9 mouse cellular contexts compared by ENCODE assay signal in the genomic region with DNA sequence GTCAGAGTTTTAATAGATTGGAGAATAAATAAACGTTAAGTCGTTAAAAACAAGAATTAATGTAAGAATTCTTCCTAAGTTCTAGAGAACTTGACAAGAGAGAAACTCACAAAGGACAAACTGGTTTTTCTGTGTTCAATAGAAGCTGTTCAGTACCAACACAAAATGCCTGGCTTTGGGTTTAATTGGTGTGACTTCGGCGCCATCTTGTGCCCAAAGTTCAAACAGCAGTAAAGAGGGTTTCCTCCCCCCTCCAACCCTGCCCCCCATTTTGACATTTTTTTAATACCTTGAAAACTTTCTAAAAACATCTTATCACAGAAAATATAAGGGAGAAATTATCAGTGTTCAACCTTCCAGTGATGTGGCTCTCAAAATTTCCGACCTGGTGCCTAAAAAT. TPM values are rescaled to one million over a fixed set of nuclear protein-coding genes. Genes with fewer than 3 reads are reported as not detected.
DNase-seq lines count a peak whose midpoint lies in the region; ATAC-seq and TF ChIP-seq lines count a peak whose summit lies in the region.
"Had no signal": no experiment of that assay in that cellular context is flagged by ENCODE, and none has a peak within 500 bp of the region (broad histone marks: within the 10 kb centered on the region; RNA-seq: fewer than 3 reads in every experiment).

No protein-coding gene starts in this region.

- H3K36me3 ChIP-seq in intestine, embryonic 16.5 days (ENCODE audit: control insufficient read depth, insufficient read depth, low read length), result no peaks in the 10 kb centered on the region
- H3K36me3 ChIP-seq in limb, embryonic 14.5 days (ENCODE audit: control insufficient read depth, insufficient read depth, low read length), result no peaks in the 10 kb centered on the region
- no peaks in the 10 kb centered on the region for H3K36me3 ChIP-seq in neural tube, embryonic 12.5 days
- H3K36me3 ChIP-seq: stomach, embryonic 15.5 days had no signal

- no peak overlapping the region for H3K4me2 ChIP-seq in intestine, embryonic 16.5 days (ENCODE audit: low read depth, low read length)
- no peak overlapping the region for H3K4me2 ChIP-seq in limb, embryonic 14.5 days (replicated peaks; ENCODE audit: low read depth, low read length, severe bottlenecking)
- no peak overlapping the region for H3K4me2 ChIP-seq in neural tube, embryonic 12.5 days (replicated peaks)
- H3K4me2 ChIP-seq: stomach, embryonic 15.5 days had no signal

- H3K4me3 ChIP-seq in gastrocnemius, adult 2 months, result peak overlapping the region; percentile 67
- no peak overlapping the region for H3K4me3 ChIP-seq in intestine, embryonic 16.5 days (ENCODE audit: low read length)
- no peak overlapping the region for H3K4me3 ChIP-seq in limb, embryonic 14.5 days (replicated peaks; ENCODE audit: low read length)
- no peak overlapping the region for H3K4me3 ChIP-seq in neural tube, embryonic 12.5 days
- H3K4me3 ChIP-seq: stomach, embryonic 15.5 days had no signal

- H3K27ac ChIP-seq in gastrocnemius, adult 2 months, result no peak overlapping the region
- no peak overlapping the region for H3K27ac ChIP-seq in intestine, embryonic 16.5 days (ENCODE audit: low read length)
- no peak overlapping the region for H3K27ac ChIP-seq in limb, embryonic 14.5 days (replicated peaks; ENCODE audit: low read depth, low read length)
- H3K27ac ChIP-seq in neural tube, embryonic 12.5 days, result no peak overlapping the region

- no peaks in the 10 kb centered on the region for H3K4me1 ChIP-seq in intestine, embryonic 16.5 days (ENCODE audit: control insufficient read depth, insufficient read depth, low read length)
- H3K4me1 ChIP-seq in limb, embryonic 14.5 days (ENCODE audit: control insufficient read depth, insufficient read depth, low read length), result peaks cover 19% of the 10 kb centered on the region
- peaks cover 17% of the 10 kb centered on the region for H3K4me1 ChIP-seq in neural tube, embryonic 12.5 days

- peak; percentile 91 for TF ChIP-seq CTCF in gastrocnemius, adult 2 months (IDR thresholded peaks at IDR 0.05)

- intact Hi-C loops in gastrocnemius, adult 2 months (cut with DNase I), result loop anchor here (1.0 kb wide), 2 partner anchors 343 to 413 kb away; no protein-coding TSS in a partner anchor

- H3K9ac ChIP-seq in intestine, embryonic 16.5 days (ENCODE audit: low read depth, low read length), result no peak overlapping the region
- no peak overlapping the region for H3K9ac ChIP-seq in limb, embryonic 14.5 days (ENCODE audit: low read depth, low read length, severe bottlenecking)
- no peak overlapping the region for H3K9ac ChIP-seq in neural tube, embryonic 12.5 days
- H3K9ac ChIP-seq: stomach, embryonic 15.5 days had no signal

- no peak for TF ChIP-seq POLR2A in limb, embryonic 14.5 days (IDR thresholded peaks at IDR 0.05; ENCODE audit: borderline replicate concordance, extremely low read depth, insufficient read depth, insufficient read length)

- peak; percentile 37; the same call in 1 of the 2 replicates for ATAC-seq in intestine, embryonic 16.5 days
- ATAC-seq in limb, embryonic 14.5 days (ENCODE audit: low FRiP score, low read depth), result peak; percentile 64
- peak; percentile 56 for ATAC-seq in neural tube, embryonic 12.5 days (ENCODE audit: low FRiP score, low read depth)

- DNase-seq in 416B (ENCODE audit: low read depth), result peak; percentile 64
- peak; percentile 15 for DNase-seq in MEL-GATA-1-ER (ENCODE audit: extremely low read depth, low read depth)
- peak; percentile 25 for DNase-seq in cerebellum, adult 9-11 months
- peak; percentile 61 for DNase-seq in gastrocnemius, adult 2 months
- DNase-seq in limb, embryonic 14.5 days (ENCODE audit: low spot score), result peak; percentile 83
- DNase-seq in thymus, postnatal 36 days, result peak; percentile 39 to 41

- no peaks in the 10 kb centered on the region for H3K9me3 ChIP-seq in intestine, embryonic 16.5 days (ENCODE audit: control insufficient read depth, low read length)
- H3K9me3 ChIP-seq in limb, embryonic 14.5 days (ENCODE audit: control insufficient read depth, low read length), result no peaks in the 10 kb centered on the region
- H3K9me3 ChIP-seq in neural tube, embryonic 12.5 days, result no peaks in the 10 kb centered on the region
- H3K9me3 ChIP-seq: stomach, embryonic 15.5 days had no signal

- WGBS in intestine, embryonic 16.5 days, result 16% methylated on average over 5 of the region's 5 CpGs
- 12% methylated on average over 5 of the region's 5 CpGs for WGBS in limb, embryonic 14.5 days
- 16% methylated on average over 5 of the region's 5 CpGs for WGBS in neural tube, embryonic 12.5 days

- H3K27me3 ChIP-seq in intestine, embryonic 16.5 days (replicated peaks; ENCODE audit: control insufficient read depth, insufficient read depth, low read length), result no peaks in the 10 kb centered on the region
- H3K27me3 ChIP-seq in limb, embryonic 14.5 days (ENCODE audit: control insufficient read depth, insufficient read depth, low read length), result no peaks in the 10 kb centered on the region
- H3K27me3 ChIP-seq in neural tube, embryonic 12.5 days (replicated peaks), result no peaks in the 10 kb centered on the region
- H3K27me3 ChIP-seq: stomach, embryonic 15.5 days had no signal

RNA-seq across cellular contexts. Expression of gene Phactr2, which starts 44.4 kb away (rescaled TPM):
- 10 to 100 TPM; 16.0 to 19.6 TPM for total RNA-seq in gastrocnemius, adult 2 months (2021)
- 10.0 and 11.5 TPM in 2 replicates for polyA plus RNA-seq in intestine, embryonic 16.5 days (2015; fragmentation: Nextera tagmentation; extraction: Ambion mirVana)
- polyA plus RNA-seq in limb, embryonic 14.5 days (2012; rRNA removed), result 17.5 and 20.0 TPM in 2 replicates
- 34.8 and 36.5 TPM in 2 replicates for polyA plus RNA-seq in limb, embryonic 14.5 days (2014; fragmentation: Nextera tagmentation; extraction: Ambion mirVana)
- polyA plus RNA-seq in neural tube, embryonic 12.5 days (2016; fragmentation: Nextera tagmentation; extraction: Ambion mirVana), result 12.3 and 13.2 TPM in 2 replicates

Comparison
In these comparisons a context has a peak if more than half of its experiments do, and no peak if none do; other contexts are left out.
1. DNase-seq: peak in every context shown above with its lines; median percentile 83 in limb, embryonic 14.5 days; 64 in 416B; 61 in gastrocnemius, adult 2 months; 40 in thymus, postnatal 36 days; 25 in cerebellum, adult 9-11 months; 15 in MEL-GATA-1-ER.